Mouse (Mus musculus) embryonic facial prominence, embryonic 15.5 days (tissue): ENCODE measurements around the gene Abhd16b. TPM values are rescaled to one million over a fixed set of nuclear protein-coding genes. Genes with fewer than 3 reads are reported as not detected.
"Not testable (repeated sequence)": the region's sequence is repeated elsewhere in the genome, so short reads cannot be mapped to it uniquely, and the experiment has no call there.

ENCODE experiments used
- ATAC-seq: fragments of 200-750 bp; cut with Nextera tagmentation; 2 replicates; pipeline ENCODE4 v1.8.0; 2017; ENCODE audit warnings: low read depth, moderate TSS enrichment; ENCODE audit not compliant: insufficient number of reproducible peaks, low FRiP score, low TSS enrichment
- H3K27ac ChIP-seq: fragments of 300-500 bp; sonication (generic); replicated peaks from 2 replicates; pipeline ENCODE4 v1.5.1; 2015; ENCODE audit warnings: mild to moderate bottlenecking, inconsistent platforms
- H3K27me3 ChIP-seq: fragments of 300-500 bp; sonication (generic); 2 replicates; pipeline ENCODE4 v1.6.1; 2015; ENCODE audit warnings: inconsistent platforms
- H3K36me3 ChIP-seq: fragments of 300-500 bp; sonication (generic); 2 replicates; pipeline ENCODE4 v1.6.1; 2015; ENCODE audit warnings: mild to moderate bottlenecking, inconsistent platforms
- H3K4me1 ChIP-seq: fragments of 300-500 bp; sonication (generic); 2 replicates; pipeline ENCODE4 v1.6.1; 2015; ENCODE audit warnings: inconsistent platforms
- H3K4me2 ChIP-seq: fragments of 300-500 bp; sonication (generic); replicated peaks from 2 replicates; pipeline ENCODE4 v1.6.1; 2015; ENCODE audit warnings: mild to moderate bottlenecking, inconsistent platforms
- H3K4me3 ChIP-seq: fragments of 300-500 bp; sonication (generic); replicated peaks from 2 replicates; pipeline ENCODE4 v1.5.1; 2015; ENCODE audit warnings: mild to moderate bottlenecking, inconsistent platforms
- H3K9ac ChIP-seq: fragments of 300-500 bp; sonication (generic); 2 replicates; pipeline ENCODE4 v1.6.1; 2015; ENCODE audit warnings: inconsistent platforms
- H3K9me3 ChIP-seq: fragments of 300-500 bp; sonication (generic); replicated peaks from 2 replicates; pipeline ENCODE4 v1.6.1; 2016; ENCODE audit warnings: inconsistent platforms
- WGBS: fragments of 180-500 bp; shearing (Covaris S2); methylation state at CpG from one replicate; pipeline ENCODE4 v1.1.7; 2015; 5-methylcytosine and 5-hydroxymethylcytosine counted together
- polyA plus RNA-seq: library from polyadenylated mRNA; unstranded; fragments of >200 nt; fragmentation: Nextera tagmentation; extraction: Ambion mirVana; gene quantifications from 2 replicates; pipeline ENCODE4 v1.2.1, GENCODE M21; 2015

The Abhd16b gene
- polyA plus RNA-seq, 1 experiment from 2014 or later: 0.24 TPM

DNA sequence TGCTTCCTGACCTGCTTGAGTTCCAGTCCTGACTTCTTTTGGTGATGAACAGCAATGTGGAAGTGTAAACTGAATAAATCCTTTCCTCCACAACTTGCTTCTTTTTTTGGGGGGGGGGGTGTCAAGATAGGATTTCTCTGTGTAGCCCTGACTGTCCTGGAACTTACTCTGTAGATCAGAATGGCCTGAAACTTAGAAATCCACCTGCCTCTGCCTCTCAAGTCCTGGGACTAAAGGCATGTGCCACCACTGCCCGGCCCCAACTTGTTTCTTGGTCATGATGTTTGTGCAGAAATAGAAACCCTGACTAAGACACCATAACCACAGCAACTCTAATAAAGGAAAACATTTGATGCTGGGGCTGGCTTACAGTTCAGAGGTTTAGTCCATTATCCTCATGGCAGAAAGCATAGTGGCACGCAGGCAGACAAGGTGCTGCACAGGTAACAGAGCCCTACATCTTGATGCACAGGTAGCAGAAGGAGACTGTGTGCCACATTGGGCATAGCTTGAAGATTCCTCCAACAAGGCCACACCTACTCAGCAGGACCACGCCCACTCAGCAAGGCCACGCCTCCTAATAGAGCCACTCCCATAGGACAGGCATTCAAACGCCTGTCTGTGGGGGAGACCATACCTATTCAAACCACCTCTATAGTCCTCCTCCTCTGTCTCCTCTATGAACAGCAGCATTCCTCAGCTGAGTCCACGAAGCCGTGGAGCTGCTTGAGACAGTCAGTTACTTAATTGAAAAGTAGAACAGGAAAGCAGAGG is 1.4 kb upstream of the Abhd16b start:
- H3K36me3 ChIP-seq: no peaks in the 10 kb centered on the region
- ATAC-seq: no peak
- H3K9me3 ChIP-seq: no peaks in the 10 kb centered on the region
- WGBS: 28% methylated on average over 7 of the region's 7 CpGs
- H3K4me3 ChIP-seq: no peak overlapping the region
- H3K4me1 ChIP-seq: peaks cover 3% of the 10 kb centered on the region
- no peak overlapping the region for H3K27ac ChIP-seq
- H3K4me2 ChIP-seq: no peak overlapping the region
- H3K27me3 ChIP-seq: no peaks in the 10 kb centered on the region
- no peak overlapping the region for H3K9ac ChIP-seq

DNA sequence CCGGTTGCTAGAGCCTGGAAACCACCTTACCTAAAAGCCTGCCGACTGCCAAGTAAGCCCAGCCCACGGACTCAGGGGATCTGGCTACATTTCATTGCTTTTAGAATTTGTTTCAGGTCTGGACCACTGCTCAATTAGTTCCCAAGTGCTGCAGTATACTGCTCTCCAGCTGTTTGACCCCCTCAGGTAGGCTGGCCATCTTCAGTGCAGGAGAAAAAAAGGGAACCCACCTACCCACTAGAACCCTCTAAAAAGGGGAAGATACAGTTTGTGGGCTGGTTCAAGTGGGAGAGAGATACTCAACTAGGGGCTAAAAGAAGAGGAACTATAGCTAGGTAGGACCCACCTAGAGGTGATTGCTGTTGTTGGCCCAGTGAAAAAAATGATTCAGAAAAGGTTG is 800 bp upstream of the Abhd16b start:
- no peaks in the 10 kb centered on the region for H3K27me3 ChIP-seq
- H3K9me3 ChIP-seq: no peaks in the 10 kb centered on the region
- H3K9ac ChIP-seq: no peak overlapping the region
- 45% methylated on average over 3 of the region's 3 CpGs for WGBS
- peaks cover 3% of the 10 kb centered on the region for H3K4me1 ChIP-seq
- no peak for ATAC-seq
- H3K4me2 ChIP-seq: no peak overlapping the region
- no peak overlapping the region for H3K27ac ChIP-seq
- H3K4me3 ChIP-seq: no peak overlapping the region
- no peaks in the 10 kb centered on the region for H3K36me3 ChIP-seq

DNA sequence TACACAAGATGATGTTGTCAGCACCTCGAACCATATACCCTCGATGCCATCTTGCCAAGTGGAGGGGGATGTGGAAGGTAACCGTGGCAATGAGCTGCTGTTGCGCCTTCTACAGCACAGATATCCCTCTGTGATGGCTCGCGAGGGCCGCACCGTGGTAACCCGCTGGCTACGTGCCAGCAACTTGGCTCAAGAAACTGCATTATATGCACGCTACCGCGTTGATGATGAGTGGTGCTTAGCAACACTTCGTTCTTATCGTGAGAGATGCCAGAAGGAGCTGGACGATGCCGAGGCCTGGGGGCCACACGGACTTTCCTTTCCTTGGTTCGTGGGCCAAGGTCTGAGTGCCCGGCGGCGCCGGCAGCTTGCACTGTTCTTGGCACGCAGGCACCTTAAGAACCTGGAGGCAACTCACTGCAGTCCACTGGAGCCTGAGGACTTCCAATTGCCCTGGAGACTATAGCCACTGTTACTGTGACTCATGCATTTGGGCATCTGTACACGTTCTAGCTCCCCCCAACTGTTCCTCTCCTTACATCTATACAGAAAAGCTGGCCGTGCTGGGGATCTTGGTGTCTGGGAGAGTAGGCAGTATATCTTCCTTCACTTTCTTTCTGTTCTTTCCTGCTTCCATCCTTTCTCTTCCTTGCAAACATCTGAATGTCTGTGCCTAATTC is 1.4 kb downstream of the Abhd16b start:
- H3K9me3 ChIP-seq: no peaks in the 10 kb centered on the region
- H3K4me3 ChIP-seq: no peak overlapping the region
- ATAC-seq: no peak
- H3K9ac ChIP-seq: no peak overlapping the region
- H3K27me3 ChIP-seq: no peaks in the 10 kb centered on the region
- H3K27ac ChIP-seq: no peak overlapping the region
- peaks cover 17% of the 10 kb centered on the region for H3K4me1 ChIP-seq
- WGBS: 79% methylated on average over 26 of the region's 26 CpGs
- no peak overlapping the region for H3K4me2 ChIP-seq
- no peaks in the 10 kb centered on the region for H3K36me3 ChIP-seq

DNA sequence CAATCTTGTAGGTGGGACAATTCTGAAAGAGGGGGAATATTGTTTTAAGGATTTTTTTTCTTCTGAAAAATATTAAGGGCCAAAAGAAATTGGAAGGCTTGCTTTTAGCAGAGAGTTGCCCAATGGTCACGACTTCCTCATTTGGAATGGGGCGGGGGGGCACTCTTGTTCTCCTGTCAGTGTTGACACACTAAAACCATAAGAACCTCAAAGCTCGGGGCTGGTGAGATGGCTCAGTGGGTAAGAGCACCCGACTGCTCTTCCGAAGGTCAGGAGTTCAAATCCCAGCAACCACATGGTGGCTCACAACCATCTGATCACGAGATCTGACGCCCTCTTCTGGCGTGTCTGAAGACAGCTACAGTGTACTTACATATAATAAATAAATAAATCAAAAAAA is 2.8 kb downstream of the Abhd16b start:
- H3K27ac ChIP-seq, H3K9me3 ChIP-seq, H3K27me3 ChIP-seq, H3K9ac ChIP-seq, ATAC-seq, H3K4me3 ChIP-seq: not testable (repeated sequence)
- Histone ChIP-seq H3K4me1 (peaks cover 17% of the 10 kb centered on the region), H3K4me2 (peak overlapping the region; percentile 63; the same call in 1 of the 2 replicates), H3K36me3 (peaks cover 12% of the 10 kb centered on the region)
- WGBS: 61% methylated on average over 8 of the region's 8 CpGs

DNA sequence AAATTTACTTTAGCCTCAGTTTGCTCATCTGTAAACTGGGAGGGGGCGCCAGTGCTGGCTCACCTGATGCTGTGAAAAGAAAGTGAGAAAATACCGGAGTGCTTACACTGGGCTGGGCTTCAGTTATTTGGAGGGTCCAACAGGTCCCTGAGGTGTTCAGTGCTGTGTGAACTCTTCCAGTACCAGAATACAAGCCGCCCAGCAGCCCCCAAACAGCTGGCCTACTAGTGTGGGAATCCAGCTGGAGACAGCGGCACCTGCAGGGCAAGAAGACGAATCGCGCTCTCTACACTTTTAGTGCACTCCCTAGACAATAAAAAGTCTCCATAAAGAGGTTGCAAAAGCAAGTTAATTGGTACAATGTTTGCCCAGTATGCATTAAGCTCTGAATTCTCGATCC is 3.3 kb downstream of the Abhd16b start:
- ATAC-seq: 0 out of 2 replicates have a peak, but pooled peaks have one; percentile 48
- 15% methylated on average over 8 of the region's 8 CpGs for WGBS
- no peaks in the 10 kb centered on the region for H3K9me3 ChIP-seq
- H3K4me1 ChIP-seq: peaks cover 17% of the 10 kb centered on the region
- no peaks in the 10 kb centered on the region for H3K27me3 ChIP-seq
- H3K27ac ChIP-seq: peak overlapping the region; percentile 95
- peaks cover 17% of the 10 kb centered on the region for H3K36me3 ChIP-seq
- H3K9ac ChIP-seq: peak overlapping the region; percentile 92
- peak overlapping the region; percentile 63 for H3K4me2 ChIP-seq
- H3K4me3 ChIP-seq: peak overlapping the region; percentile 98

DNA sequence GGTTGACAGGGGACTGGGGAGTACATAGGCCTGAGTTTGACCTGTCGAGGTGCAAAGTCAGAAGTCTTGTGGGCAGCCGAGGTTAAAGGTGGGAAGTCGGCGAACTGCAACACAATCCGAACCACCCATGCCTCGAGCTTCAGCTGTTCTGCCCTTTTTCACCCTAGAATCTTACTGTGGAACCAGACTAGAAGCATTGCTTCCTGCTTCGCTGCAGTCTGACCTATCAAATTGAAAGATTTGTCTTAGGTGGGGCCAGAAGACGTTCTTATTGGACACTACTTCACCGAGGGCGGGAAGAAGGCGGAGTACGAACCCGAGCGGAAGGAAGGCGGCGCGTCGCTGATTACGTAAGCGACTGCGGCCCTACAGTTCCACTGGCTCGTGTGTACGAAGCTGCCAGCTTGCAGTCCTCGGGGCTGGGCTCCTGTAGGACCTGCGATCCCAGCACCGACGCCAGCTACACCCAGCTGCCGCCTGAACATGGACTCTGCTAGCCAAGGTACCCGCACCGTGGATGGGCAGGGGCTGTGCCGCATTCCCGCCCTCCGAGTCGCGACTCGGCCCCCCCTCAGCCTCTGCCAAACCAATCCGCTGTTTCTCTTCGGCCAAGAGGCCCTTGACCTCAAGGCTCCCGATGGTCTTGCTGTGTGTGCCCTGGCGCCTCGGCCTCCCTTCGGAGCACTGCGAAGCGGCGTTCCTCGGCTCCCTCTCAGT is 4.0 kb downstream of the Abhd16b start, which contains the start of gene Tpd52l2:
Gene Tpd52l2, plus strand, starts transcription at position 312 of the 717 bp plus-strand sequence.
- Histone ChIP-seq H3K4me1 (peaks cover 17% of the 10 kb centered on the region), H3K27ac (peak within 1 kb of the TSS; percentile 95), H3K9ac (peak within 1 kb of the TSS; percentile 92), H3K9me3 (no peaks in the 10 kb centered on the region), H3K36me3 (peaks cover 24% of the 10 kb centered on the region), H3K27me3 (no peaks in the 10 kb centered on the region), H3K4me2 (peak within 1 kb of the TSS; percentile 63), H3K4me3 (peak within 1 kb of the TSS; percentile 98)
- ATAC-seq: peak; percentile 97
- whole genome bisulfite sequencing: under 1% methylated on average over 46 of the region's 46 CpGs

DNA sequence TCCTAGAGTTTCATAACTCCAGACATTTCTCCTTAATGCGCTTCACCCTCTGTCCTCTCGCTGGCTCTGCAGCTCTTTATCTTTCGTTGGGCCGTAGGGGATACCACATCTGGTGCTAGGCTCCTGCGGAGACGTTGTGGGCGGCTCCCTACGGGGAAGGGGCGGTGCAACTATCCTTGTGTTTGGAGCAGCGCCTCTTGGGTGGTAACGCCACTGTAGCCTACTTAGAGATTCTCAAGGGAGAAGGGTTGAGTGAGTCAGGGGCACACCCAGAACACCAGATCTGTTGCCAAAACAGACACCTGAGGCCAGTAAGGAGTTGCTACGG is 4.5 kb downstream of the Abhd16b start:
- Histone ChIP-seq H3K9ac (peak overlapping the region; percentile 92), H3K4me3 (peak overlapping the region; percentile 98), H3K4me1 (peaks cover 17% of the 10 kb centered on the region), H3K4me2 (peak overlapping the region; percentile 63), H3K9me3 (no peaks in the 10 kb centered on the region), H3K27me3 (no peaks in the 10 kb centered on the region), H3K36me3 (peaks cover 29% of the 10 kb centered on the region), H3K27ac (peak overlapping the region; percentile 95)
- peak; percentile 73 for ATAC-seq
- WGBS: under 1% methylated on average over 12 of the region's 12 CpGs

DNA sequence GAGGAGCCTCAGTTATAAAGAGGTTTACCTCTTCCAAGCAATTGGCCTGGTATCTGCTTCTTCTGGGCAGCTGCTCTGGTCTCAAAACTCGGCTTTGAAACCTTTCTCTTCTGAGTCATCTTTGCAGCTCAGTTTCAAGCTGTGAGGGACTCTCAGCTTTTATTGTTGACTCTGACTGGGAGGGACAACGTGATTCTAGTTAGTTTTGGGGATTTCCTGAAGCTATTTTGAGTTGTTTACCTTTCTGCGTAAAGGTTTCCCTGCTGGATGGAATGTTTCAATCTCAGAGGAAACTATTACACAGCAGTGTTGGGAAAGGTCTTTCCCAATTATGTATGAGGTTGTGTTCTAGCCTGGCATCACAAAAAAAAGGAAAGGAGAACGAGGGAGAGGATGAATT is 5.6 kb downstream of the Abhd16b start:
- Histone ChIP-seq H3K4me3 (no peak overlapping the region), H3K4me1 (peaks cover 17% of the 10 kb centered on the region), H3K27ac (no peak overlapping the region), H3K9ac (no peak overlapping the region), H3K36me3 (peaks cover 38% of the 10 kb centered on the region), H3K9me3 (no peaks in the 10 kb centered on the region), H3K27me3 (no peaks in the 10 kb centered on the region), H3K4me2 (no peak overlapping the region)
- WGBS: 74% methylated on average over 4 of the region's 4 CpGs
- ATAC-seq: no peak

DNA sequence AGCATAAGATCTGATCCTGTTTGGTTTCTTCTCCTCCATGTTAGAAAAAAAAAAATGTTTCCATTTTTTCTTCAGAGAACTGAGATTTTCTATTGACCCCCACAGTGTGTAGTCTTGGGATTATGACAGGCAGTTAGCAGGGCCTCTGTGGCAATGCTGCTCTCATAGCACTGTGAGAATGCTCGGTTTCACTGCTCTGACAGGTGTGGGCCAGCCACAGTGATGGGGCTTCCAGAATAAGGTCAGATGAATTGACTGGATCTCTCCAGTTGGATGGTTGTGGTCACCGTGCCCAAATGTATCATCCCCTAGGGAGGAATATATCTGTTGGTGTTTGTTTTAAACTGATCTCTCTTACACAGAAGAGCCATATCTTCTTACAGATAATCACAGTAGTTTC is 16.2 kb downstream of the Abhd16b start:
- peaks cover 82% of the 10 kb centered on the region for H3K36me3 ChIP-seq
- 93% methylated on average over 2 of the region's 2 CpGs for WGBS

DNA sequence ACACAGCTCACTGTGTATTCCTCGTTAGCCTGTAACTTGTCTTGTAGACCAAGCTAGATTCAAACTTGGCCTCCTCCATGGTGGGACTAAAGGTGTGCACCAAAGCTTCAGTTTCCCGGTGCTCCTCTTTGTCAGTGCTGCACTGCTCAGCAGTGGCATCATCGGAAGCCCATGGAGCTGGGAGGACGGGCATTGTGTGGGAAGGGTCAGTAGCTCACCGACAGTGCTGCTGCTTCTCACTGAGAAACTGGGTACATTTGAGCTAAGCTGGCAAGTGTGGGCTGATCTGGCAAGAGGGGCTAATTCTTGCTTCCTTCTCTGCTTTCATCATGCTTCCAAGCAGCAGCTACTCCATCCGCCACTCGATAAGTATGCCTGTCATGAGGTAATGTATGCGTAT is 18.2 kb downstream of the Abhd16b start:
- H3K9me3 ChIP-seq: no peaks in the 10 kb centered on the region
- no peaks in the 10 kb centered on the region for H3K27me3 ChIP-seq
- no peaks in the 10 kb centered on the region for H3K4me1 ChIP-seq
- no peak overlapping the region for H3K4me2 ChIP-seq
- 94% methylated on average over 8 of the region's 8 CpGs for WGBS
- H3K36me3 ChIP-seq: peaks cover 89% of the 10 kb centered on the region
- no peak for ATAC-seq
- H3K27ac ChIP-seq: no peak overlapping the region
- no peak overlapping the region for H3K4me3 ChIP-seq
- H3K9ac ChIP-seq: no peak overlapping the region

More for the DNA sequence above, 16.2 kb downstream of the Abhd16b start:
- Histone ChIP-seq H3K4me1 (no peaks in the 10 kb centered on the region), H3K27me3 (no peaks in the 10 kb centered on the region), H3K9ac (no peak overlapping the region), H3K27ac (no peak overlapping the region), H3K9me3 (no peaks in the 10 kb centered on the region), H3K4me2 (no peak overlapping the region), H3K4me3 (no peak overlapping the region)
- no peak for ATAC-seq

DNA sequence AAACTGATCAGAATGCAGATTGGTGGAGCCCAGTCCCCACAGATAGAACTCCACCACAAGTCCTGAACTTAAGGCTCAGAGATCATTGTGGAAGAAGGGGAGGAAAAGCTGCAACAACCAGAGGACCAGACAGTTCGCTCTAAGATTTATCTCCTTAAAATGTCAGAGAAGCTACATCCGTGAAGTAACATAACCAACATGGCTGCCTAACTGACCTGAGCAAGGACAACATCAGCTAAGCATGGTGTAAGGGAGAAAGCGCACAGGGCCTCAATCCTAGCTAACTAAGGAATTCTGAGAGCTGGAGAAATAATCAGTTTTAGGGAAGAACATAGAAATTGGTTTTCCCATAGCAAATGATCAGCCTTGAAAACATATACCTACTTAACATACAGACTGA is 26.2 kb downstream of the Abhd16b start:
- Histone ChIP-seq H3K9me3 (no peaks in the 10 kb centered on the region), H3K36me3 (peaks cover 40% of the 10 kb centered on the region), H3K27me3 (no peaks in the 10 kb centered on the region), H3K27ac (peak overlapping the region; percentile 98), H3K4me1 (peaks cover 24% of the 10 kb centered on the region), H3K9ac (peak overlapping the region; percentile 92; the same call in 1 of the 2 replicates), H3K4me2 (peak overlapping the region; percentile 57), H3K4me3 (peak overlapping the region; percentile 94)
- ATAC-seq: no peak
- 72% methylated on average over 3 of the region's 3 CpGs for WGBS
